Mouse (Mus musculus) skeletal muscle tissue, adult 2 months (tissue): ENCODE measurements around the gene Clspn.

Experiments used
- DNase-seq: peaks from one replicate; pipeline ENCODE4 v3.0.0-alpha.2; 2012; ENCODE audit warnings: low read depth, low spot score

The Clspn gene

GRCm38 (mm10) chr4:126637446-126637845 lies 80.7 kb downstream of the Clspn start:
- DNase-seq: no peak

- no peak for DNase-seq
Observed at GRCm38 (mm10) chr4:126639339-126639738, 82.6 kb downstream of the Clspn start.

GRCm38 (mm10) chr4:126641901-126642300 lies 85.2 kb downstream of the Clspn start:
- no peak for DNase-seq
